Mouse (Mus musculus) B cell, adult 67 days (primary cell): Measurements from ENCODE around the gene Large2. TPM values are rescaled to one million over a fixed set of nuclear protein-coding genes. Genes with fewer than 3 reads are reported as not detected.

Experiments used
- total RNA-seq, 2 experiments: library from RNA; stranded (reverse); gene quantifications; 4 replicates each; pipeline ENCODE4 v1.2.4; 2023

The Large2 gene
- under 1 TPM in 1 of 2 experiments, not detected in 1; 0.90 TPM for total RNA-seq

DNA sequence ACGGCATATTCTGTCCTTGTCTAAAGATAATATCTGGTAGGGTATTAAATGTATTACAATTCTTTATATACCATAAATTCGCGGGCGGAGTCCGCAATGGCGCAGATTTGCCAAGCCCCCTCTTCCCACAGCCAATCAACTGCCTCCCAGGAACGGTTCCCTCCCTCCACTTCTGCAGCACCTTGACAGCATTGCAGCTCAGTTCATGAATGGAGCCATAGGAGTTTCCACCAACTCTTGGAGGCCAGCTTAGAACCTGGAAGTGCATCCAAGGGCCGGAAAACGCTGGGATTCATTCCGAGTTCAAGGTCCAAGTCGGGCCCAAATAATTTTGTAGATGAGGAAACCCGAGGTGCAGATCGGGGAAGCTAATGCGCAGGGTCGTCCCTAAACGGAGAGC, at the start of gene Large2, which contains the start of gene Pex16:
Large2 (minus strand) TSS at position 356 of the 400 bp plus-strand sequence.
Pex16 (plus strand) TSS at position 163 of the 400 bp plus-strand sequence.

DNA sequence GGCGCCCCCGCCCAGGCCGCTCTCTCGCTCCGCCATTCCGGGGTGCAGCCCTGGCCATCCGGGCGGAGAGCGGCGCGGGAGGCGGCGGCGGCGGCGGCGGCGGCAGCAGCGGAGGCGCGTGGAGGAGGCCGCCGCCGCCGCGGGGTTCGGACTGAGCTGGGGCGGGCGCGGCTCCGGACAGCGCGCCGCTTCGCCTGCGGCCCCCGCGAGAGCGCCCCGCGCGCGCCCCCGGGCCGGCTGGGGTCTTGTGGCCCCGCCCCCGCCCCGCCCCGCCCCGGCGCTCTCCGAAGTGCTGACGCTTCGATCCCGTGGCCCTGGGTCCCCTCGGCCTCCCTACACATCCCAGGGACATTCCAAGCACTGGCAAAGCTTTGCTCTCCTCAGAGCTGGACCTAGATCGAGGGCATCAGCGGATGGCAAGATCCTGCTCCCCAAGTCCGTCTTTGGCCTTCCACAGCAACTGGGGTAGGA, 26.5 kb upstream of the Large2 start, which contains the start of gene Mapk8ip1:
Mapk8ip1 (minus strand) TSS at position 173 of the 471 bp plus-strand sequence.

DNA sequence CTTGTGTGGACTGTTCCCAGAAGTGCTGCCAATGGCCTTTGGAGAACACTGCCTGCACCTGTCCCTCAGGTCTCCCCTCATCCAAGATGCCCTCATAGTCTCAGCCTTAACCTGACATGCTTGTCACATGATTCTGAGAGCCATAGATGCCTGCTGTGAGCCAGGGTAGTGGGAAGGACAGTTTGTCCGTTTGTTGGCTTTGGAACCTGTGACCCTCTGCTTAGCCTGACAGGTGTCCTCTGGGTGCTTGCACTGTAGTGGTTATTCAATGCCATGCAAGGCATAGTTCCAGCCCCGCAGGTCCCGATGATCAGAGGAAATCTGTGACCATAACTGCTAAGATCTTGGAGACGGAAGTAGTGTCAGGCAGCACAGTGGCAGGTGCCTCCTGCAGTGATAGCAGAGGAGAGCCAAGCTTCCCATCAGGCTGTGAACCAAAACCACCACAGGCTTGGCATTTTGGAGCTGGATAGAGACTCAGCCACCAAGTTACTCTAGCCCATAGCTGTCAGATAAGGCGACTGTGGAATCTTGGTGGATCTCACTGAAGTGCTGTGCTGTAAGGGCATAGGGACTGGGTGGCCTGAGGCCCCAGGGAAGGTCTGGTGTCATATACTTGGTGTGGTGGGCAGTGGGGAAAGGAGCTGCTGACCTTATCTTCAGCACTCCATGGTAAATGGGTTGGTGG, 7.4 kb upstream of the Large2 start, which contains the start of gene 1700029I15Rik:
1700029I15Rik (plus strand) TSS at position 638 of the 688 bp plus-strand sequence.

Other genes with a start within 250 kb of the Large2 start
- gene Pex16, start 193 bp downstream of the Large2 start, total RNA-seq, result 10 to 100 TPM; 30.8 to 38.2 TPM
- 10 to 100 TPM in 1 of 2 experiments, 1 to 10 TPM in 1; 7.8 to 11.5 TPM for gene 1700029I15Rik, start 7.7 kb upstream of the Large2 start, total RNA-seq
- under 1 TPM; 0.33 to 0.38 TPM for gene Mapk8ip1, start 26.4 kb upstream of the Large2 start, total RNA-seq
- gene Cry2, start 59.2 kb upstream of the Large2 start, total RNA-seq, result 10 to 100 TPM; 51.4 to 52.4 TPM
- gene Slc35c1, start 85.7 kb upstream of the Large2 start, total RNA-seq, result 10 to 100 TPM; 30.7 to 33.1 TPM
- under 1 TPM in 1 of 2 experiments, not detected in 1; 0.64 TPM for gene Chst1, start 224.8 kb upstream of the Large2 start, total RNA-seq